Mouse (Mus musculus): Measurements from ENCODE around the gene Mical3.
"Not testable (repeated sequence)": the region's sequence is repeated elsewhere in the genome, so short reads cannot be mapped to it uniquely, and the experiment has no call there.

Mical3 gene

GRCm38 (mm10) chr6:120926880-120927279 is 203.9 kb downstream of the Mical3 start:
- DNase-seq = no peak

- DNase-seq = not testable (repeated sequence)
Measured at GRCm38 (mm10) chr6:120924791-120925321, 205.9 kb downstream of the Mical3 start.

- DNase-seq = no peak
Measured at GRCm38 (mm10) chr6:120917975-120918374, 212.8 kb downstream of the Mical3 start.

- not testable (repeated sequence) for DNase-seq
Measured at GRCm38 (mm10) chr6:120916972-120917881, 213.6 kb downstream of the Mical3 start.

- peak; percentile 75 for DNase-seq
Measured at GRCm38 (mm10) chr6:120916074-120916971, 214.5 kb downstream of the Mical3 start, which contains the start of gene Bid. Gene Bid, minus strand, starts transcription at chr6:120916853.

- DNase-seq = no peak
Measured at GRCm38 (mm10) chr6:120915649-120915975, 215.2 kb downstream of the Mical3 start.

GRCm38 (mm10) chr6:120914911-120915648 is 215.7 kb downstream of the Mical3 start:
- DNase-seq = no peak

- DNase-seq = no peak
Measured at GRCm38 (mm10) chr6:120914533-120914910, 216.3 kb downstream of the Mical3 start.

GRCm38 (mm10) chr6:120913783-120914182 is 217.0 kb downstream of the Mical3 start:
- no peak for DNase-seq

- DNase-seq = no peak
Measured at GRCm38 (mm10) chr6:120912931-120913330, 217.9 kb downstream of the Mical3 start.

- DNase-seq = no peak
Measured at GRCm38 (mm10) chr6:120911213-120912007, 219.4 kb downstream of the Mical3 start.

GRCm38 (mm10) chr6:120909501-120909900 is 221.3 kb downstream of the Mical3 start:
- DNase-seq = no peak

GRCm38 (mm10) chr6:120907876-120908597 is 222.8 kb downstream of the Mical3 start:
- DNase-seq = not testable (repeated sequence)

- no peak for DNase-seq
Measured at GRCm38 (mm10) chr6:120906521-120906920, 224.3 kb downstream of the Mical3 start.

GRCm38 (mm10) chr6:120905111-120905510 is 225.7 kb downstream of the Mical3 start:
- no peak for DNase-seq

- no peak for DNase-seq
Measured at GRCm38 (mm10) chr6:120903961-120904360, 226.8 kb downstream of the Mical3 start.

- DNase-seq = no peak
Measured at GRCm38 (mm10) chr6:120903450-120903912, 227.3 kb downstream of the Mical3 start.

GRCm38 (mm10) chr6:120901776-120902645 is 228.8 kb downstream of the Mical3 start:
- DNase-seq = no peak

GRCm38 (mm10) chr6:120898188-120898833 is 232.5 kb downstream of the Mical3 start:
- DNase-seq = no peak
